ENCODE assay signal across 20 mouse cellular contexts in genomic region chr7:101443093-101443492, GRCm38 (mm10). TPM values are rescaled to one million over a fixed set of nuclear protein-coding genes. Genes with fewer than 3 reads are reported as not detected.
"Had no signal": no experiment of that assay in that cellular context is flagged by ENCODE, and none has a peak within 500 bp of the region (broad histone marks: within the 10 kb centered on the region; RNA-seq: fewer than 3 reads in every experiment).

No protein-coding gene starts in this region.

- H3K27me3 ChIP-seq: stomach, embryonic 15.5 days had no signal

- H3K4me3 ChIP-seq: limb, embryonic 12.5 days; liver, embryonic 13.5 days; lung, embryonic 15.5 days; megakaryocyte, embryonic 14.5 days; myocyte; neural tube, embryonic 12.5 days; stomach, embryonic 15.5 days had no signal

- H3K27ac ChIP-seq: limb, embryonic 12.5 days; liver, embryonic 13.5 days; lung, embryonic 15.5 days; macrophage; neural tube, embryonic 12.5 days; stomach, embryonic 15.5 days had no signal

- H3K4me1 ChIP-seq: limb, embryonic 12.5 days; liver, embryonic 13.5 days; lung, embryonic 15.5 days; neural tube, embryonic 12.5 days; stomach, embryonic 15.5 days had no signal

- H3K9ac ChIP-seq: limb, embryonic 12.5 days; liver, embryonic 13.5 days; liver, postnatal 0 days; lung, embryonic 15.5 days; neural tube, embryonic 12.5 days; stomach, embryonic 15.5 days had no signal

- H3K36me3 ChIP-seq: limb, embryonic 12.5 days; liver, embryonic 13.5 days; lung, embryonic 15.5 days; neural tube, embryonic 12.5 days; stomach, embryonic 15.5 days had no signal

- DNase-seq: kidney, adult 8-10 months; kidney, postnatal 25 days; liver; liver, embryonic 13.5 days; liver, postnatal 0 days; lung, postnatal 14 days; retina, postnatal 1 day; thymus, adult 2 months; thymus, postnatal 25 days had no signal

- H3K4me2 ChIP-seq: limb, embryonic 12.5 days; liver, embryonic 13.5 days; lung, embryonic 15.5 days; neural tube, embryonic 12.5 days; stomach, embryonic 15.5 days had no signal

- ATAC-seq: liver, postnatal 0 days had no signal

- H3K9me3 ChIP-seq: limb, embryonic 12.5 days; liver, embryonic 13.5 days; lung, embryonic 15.5 days; megakaryocyte, embryonic 14.5 days; neural tube, embryonic 12.5 days; stomach, embryonic 15.5 days had no signal

RNA-seq across cellular contexts. Expression of gene Gm45837, which starts 32.4 kb away (rescaled TPM):
- polyA plus RNA-seq: kidney, embryonic 16.5 days; limb, embryonic 12.5 days; liver, postnatal 0 days; macrophage; neural tube, embryonic 12.5 days; spleen, adult 2 months; testis, adult 2 months; thymus, adult 2 months; urinary bladder, adult 2 months had no signal
